Mouse (Mus musculus): ENCODE results near the gene Asns. TPM values are rescaled to one million over a fixed set of nuclear protein-coding genes. Genes with fewer than 3 reads are reported as not detected.

Gene Asns
- polyA plus RNA-seq (2017; shearing (Covaris generic)), result 1 to 10 TPM; 5.2 to 5.5 TPM

DNA sequence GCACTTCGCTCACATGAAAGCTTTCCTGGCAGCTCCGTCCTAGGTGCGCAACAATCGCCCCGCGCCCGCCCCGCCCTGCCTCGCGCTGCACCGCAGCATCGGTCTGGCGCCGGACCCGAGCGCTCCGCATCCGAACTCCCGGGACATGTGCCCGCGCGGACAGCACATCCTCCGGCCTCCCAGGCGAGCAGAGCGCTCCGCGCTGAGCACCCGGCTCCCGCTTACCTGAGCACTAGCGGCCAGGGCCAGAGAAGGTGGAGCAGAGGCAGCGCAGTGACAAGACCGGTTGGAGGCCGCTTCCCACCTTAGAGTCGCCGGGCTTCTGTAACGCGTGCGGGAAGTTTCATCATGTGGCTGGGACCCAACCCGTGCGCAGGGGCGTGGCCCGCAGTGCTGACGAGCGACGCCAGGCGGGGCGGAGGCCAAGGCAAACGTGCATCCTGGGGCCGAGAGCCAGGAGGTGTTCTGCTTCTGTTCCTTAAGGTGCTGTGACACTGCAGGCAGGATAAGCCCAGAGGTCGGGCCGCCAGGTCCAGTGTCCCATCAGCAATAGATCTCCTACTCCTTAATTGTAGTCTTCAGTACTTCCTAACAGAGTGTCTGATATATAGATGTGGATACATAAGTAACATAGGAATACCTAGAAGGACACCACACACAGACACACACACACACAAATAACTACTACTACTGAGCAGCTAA lies at the start of gene Asns:
Gene Asns, minus strand, starts transcription at position 371 of the 702 bp plus-strand sequence.

Other genes with a start within 250 kb of the Asns start
- gene Tac1, start 138.4 kb downstream of the Asns start, polyA plus RNA-seq (2017; shearing (Covaris generic)), result under 1 TPM in 1 of 2 experiments, not detected in 1; 0.34 TPM
- gene C1galt1, start 151.6 kb upstream of the Asns start, polyA plus RNA-seq (2017; shearing (Covaris generic)), result 10 to 100 TPM; 21.3 to 29.6 TPM

All from activated CD4-positive, CD25-positive, alpha-beta regulatory T cell (primary cell).